Mouse (Mus musculus) midbrain, embryonic 15.5 days (tissue): ENCODE measurements around the gene Hpn. TPM values are rescaled to one million over a fixed set of nuclear protein-coding genes. Genes with fewer than 3 reads are reported as not detected.

Source experiments
- ATAC-seq: fragments of 200-750 bp; cut with Nextera tagmentation; replicated peaks from 2 replicates; pipeline ENCODE4 v1.8.0; 2017; ENCODE audit warnings: moderate TSS enrichment
- H3K27ac ChIP-seq: fragments of 300-500 bp; sonication (generic); 2 replicates; pipeline ENCODE4 v1.5.1; 2015; ENCODE audit warnings: mild to moderate bottlenecking, inconsistent platforms
- H3K27me3 ChIP-seq: fragments of 300-500 bp; sonication (generic); replicated peaks from 2 replicates; pipeline ENCODE4 v1.6.1; 2015; ENCODE audit warnings: inconsistent platforms
- H3K36me3 ChIP-seq: fragments of 300-500 bp; sonication (generic); replicated peaks from 2 replicates; pipeline ENCODE4 v1.6.1; 2015; ENCODE audit warnings: inconsistent platforms
- H3K4me1 ChIP-seq: fragments of 300-500 bp; sonication (generic); 2 replicates; pipeline ENCODE4 v1.6.1; 2015; ENCODE audit warnings: inconsistent platforms
- H3K4me2 ChIP-seq: fragments of 300-500 bp; sonication (generic); 2 replicates; pipeline ENCODE4 v1.6.1; 2015; ENCODE audit warnings: inconsistent platforms, mild to moderate bottlenecking, moderate library complexity
- H3K4me3 ChIP-seq: fragments of 300-500 bp; sonication (generic); 2 replicates; pipeline ENCODE4 v1.5.1; 2015; ENCODE audit warnings: mild to moderate bottlenecking, inconsistent platforms
- H3K9ac ChIP-seq: fragments of 300-500 bp; sonication (generic); 2 replicates; pipeline ENCODE4 v1.6.1; 2015; ENCODE audit warnings: mild to moderate bottlenecking, inconsistent platforms
- H3K9me3 ChIP-seq: fragments of 300-500 bp; sonication (generic); 2 replicates; pipeline ENCODE4 v1.6.1; 2016; ENCODE audit warnings: inconsistent platforms
- WGBS: fragments of 180-500 bp; shearing (Covaris S2); methylation state at CpG from one replicate; pipeline ENCODE4 v1.1.7; 2015; ENCODE audit warnings: mixed read lengths; 5-methylcytosine and 5-hydroxymethylcytosine counted together
- polyA plus RNA-seq: library from polyadenylated mRNA; unstranded; fragments of >200 nt; fragmentation: Nextera tagmentation; extraction: Ambion mirVana; gene quantifications from 2 replicates; pipeline ENCODE4 v1.2.1, GENCODE M21; 2015

Hpn gene
- polyA plus RNA-seq, 1 experiment from 2014 or later = 0.80 TPM

DNA sequence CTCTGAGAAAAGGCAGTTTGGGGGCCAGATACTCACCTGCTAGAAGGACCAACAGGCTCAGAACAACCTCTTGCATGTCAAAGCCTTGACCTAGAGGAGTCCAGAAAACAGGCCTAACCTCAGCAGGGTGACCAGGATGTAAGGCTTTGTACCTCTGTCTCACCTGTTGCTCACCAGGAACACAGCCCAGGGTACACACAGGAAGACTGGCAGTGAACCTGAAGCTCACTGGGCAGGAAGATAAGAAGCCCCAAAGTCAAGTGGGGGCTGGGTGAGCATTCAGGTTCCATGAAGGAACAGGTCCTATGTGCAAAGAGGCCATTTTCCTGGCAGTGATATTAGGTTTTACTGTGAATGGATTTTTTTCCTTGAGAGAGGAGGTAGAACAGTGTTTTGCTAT lies 41.5 kb downstream of the Hpn start:
- H3K4me3 ChIP-seq = no peak overlapping the region
- no peak overlapping the region for H3K27ac ChIP-seq
- no peaks in the 10 kb centered on the region for H3K27me3 ChIP-seq
- no peaks in the 10 kb centered on the region for H3K4me1 ChIP-seq
- H3K4me2 ChIP-seq = no peak overlapping the region
- no peaks in the 10 kb centered on the region for H3K36me3 ChIP-seq
- ATAC-seq = no peak
- no peak overlapping the region for H3K9ac ChIP-seq
- H3K9me3 ChIP-seq = no peaks in the 10 kb centered on the region

DNA sequence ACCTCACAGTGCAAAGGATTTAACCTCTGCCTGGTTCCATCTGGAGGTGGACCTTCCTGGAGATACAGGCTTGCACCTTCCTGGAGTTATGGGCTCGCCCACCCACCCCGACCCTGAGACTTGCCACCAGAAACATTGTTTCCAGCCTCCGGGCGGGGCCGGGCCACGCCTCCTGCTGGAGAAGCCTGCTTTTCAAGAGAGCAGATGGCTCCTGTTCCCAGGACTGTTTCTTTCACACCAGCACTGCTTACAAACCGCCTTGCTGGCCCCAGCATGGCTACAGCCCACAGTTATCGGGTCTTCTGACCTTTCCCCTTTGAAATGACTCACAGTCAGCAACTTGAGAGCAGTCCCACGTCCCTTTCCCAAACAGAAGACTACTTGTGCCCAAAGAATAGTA lies 42.8 kb downstream of the Hpn start:
- Histone ChIP-seq H3K36me3 (no peaks in the 10 kb centered on the region), H3K9me3 (no peaks in the 10 kb centered on the region), H3K4me2 (no peak overlapping the region), H3K4me3 (no peak overlapping the region), H3K27ac (no peak overlapping the region), H3K27me3 (no peaks in the 10 kb centered on the region), H3K4me1 (no peaks in the 10 kb centered on the region), H3K9ac (no peak overlapping the region)
- 61% methylated on average over 9 of the region's 9 CpGs for WGBS
- ATAC-seq = no peak

DNA sequence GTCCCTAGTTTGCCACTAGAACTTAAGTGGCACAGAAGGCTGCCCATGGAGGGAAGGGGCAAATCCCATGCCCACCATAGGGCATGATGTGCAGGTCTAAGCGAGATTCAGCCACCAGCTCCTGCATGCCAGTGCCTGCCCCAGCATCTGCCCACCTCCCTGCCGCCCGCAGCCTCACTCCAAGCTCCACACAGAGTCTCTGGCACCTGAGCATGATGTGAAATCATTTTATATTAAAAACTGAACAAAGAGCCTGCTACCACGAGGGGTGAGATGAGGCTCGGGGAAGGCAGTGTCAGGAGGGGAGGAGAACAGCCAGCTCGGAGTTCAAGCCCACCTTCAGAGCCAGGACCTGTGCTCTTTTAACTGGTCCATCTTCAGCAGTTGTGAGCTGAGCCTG lies 44.8 kb downstream of the Hpn start:
- Histone ChIP-seq H3K27me3 (no peaks in the 10 kb centered on the region), H3K9ac (no peak overlapping the region), H3K9me3 (no peaks in the 10 kb centered on the region), H3K4me2 (no peak overlapping the region), H3K4me1 (no peaks in the 10 kb centered on the region), H3K4me3 (no peak overlapping the region), H3K27ac (no peak overlapping the region), H3K36me3 (no peaks in the 10 kb centered on the region)
- no peak for ATAC-seq
- whole genome bisulfite sequencing = 79% methylated on average over 6 of the region's 6 CpGs

DNA sequence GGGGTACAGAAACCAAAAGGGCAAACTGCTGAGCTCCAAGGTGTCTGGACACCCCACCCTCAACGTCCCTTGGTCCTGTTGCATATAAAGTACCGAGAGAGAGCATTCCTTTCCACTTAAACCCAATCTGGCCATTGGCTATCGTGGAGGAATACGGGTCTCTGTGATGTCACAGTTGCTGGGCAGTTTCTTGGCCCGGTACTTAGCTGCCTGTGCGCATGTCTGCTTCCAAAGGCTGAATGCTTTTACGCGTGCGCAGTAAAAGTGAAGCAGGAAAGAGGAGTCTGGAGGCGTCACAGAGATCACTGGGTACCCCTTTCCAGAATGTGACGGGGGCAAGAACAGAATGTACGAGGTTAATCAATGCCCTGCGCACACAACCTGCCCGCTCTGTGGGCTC lies 45.6 kb downstream of the Hpn start:
- no peak overlapping the region for H3K27ac ChIP-seq
- no peaks in the 10 kb centered on the region for H3K9me3 ChIP-seq
- no peak overlapping the region for H3K4me2 ChIP-seq
- no peaks in the 10 kb centered on the region for H3K27me3 ChIP-seq
- H3K4me3 ChIP-seq = no peak overlapping the region
- no peak for ATAC-seq
- WGBS = 89% methylated on average over 14 of the region's 14 CpGs
- H3K9ac ChIP-seq = no peak overlapping the region
- no peaks in the 10 kb centered on the region for H3K4me1 ChIP-seq
- H3K36me3 ChIP-seq = no peaks in the 10 kb centered on the region

DNA sequence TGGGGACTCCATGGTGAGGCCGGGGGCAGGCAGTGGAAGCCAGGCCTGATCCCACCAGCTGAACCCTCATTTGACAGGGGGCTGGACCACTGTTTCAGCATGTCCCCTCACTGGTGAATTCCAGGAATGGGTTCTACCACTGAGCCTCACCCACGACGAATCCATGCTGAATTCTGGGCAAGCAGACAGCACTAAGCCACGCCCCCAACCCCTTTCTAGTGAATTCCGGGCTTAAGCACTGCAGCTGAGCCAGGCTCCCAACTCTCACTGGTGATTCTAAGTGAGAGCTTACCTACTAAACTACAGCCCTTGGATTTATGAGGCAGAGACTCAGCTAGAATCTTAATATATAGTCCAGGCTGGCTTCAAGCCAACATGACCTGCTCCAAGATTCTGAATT lies 47.3 kb downstream of the Hpn start:
- no peaks in the 10 kb centered on the region for H3K27me3 ChIP-seq
- no peaks in the 10 kb centered on the region for H3K4me1 ChIP-seq
- WGBS = 39% methylated on average over 5 of the region's 5 CpGs
- H3K9ac ChIP-seq = no peak overlapping the region
- H3K9me3 ChIP-seq = no peaks in the 10 kb centered on the region
- ATAC-seq = no peak
- H3K4me2 ChIP-seq = no peak overlapping the region
- no peak overlapping the region for H3K27ac ChIP-seq
- H3K4me3 ChIP-seq = no peak overlapping the region
- no peaks in the 10 kb centered on the region for H3K36me3 ChIP-seq

DNA sequence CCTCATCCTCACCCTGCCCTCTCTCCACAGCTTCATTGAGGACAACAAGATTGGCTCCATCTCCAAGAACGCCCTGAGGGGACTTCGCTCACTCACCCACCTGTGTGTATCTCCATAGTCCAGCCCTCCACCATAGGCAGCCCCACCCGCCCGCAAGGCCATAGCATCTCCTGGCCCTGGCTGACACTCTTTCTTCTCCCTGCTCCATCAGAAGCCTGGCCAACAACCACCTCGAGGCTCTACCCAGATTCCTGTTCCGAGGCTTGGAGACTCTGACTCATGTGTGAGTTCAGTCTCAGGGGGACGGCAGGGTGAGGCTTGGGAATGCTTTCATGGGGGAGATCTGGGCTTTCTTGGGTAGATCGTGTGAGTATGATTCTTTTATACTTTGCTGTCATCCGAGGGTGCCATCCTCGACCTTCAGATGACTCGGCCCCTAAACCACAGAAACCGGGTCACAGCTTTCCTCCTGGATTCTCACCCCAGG lies 52.0 kb downstream of the Hpn start:
- no peak overlapping the region for H3K27ac ChIP-seq
- no peak for ATAC-seq
- H3K36me3 ChIP-seq = no peaks in the 10 kb centered on the region
- H3K4me3 ChIP-seq = no peak overlapping the region
- H3K4me1 ChIP-seq = no peaks in the 10 kb centered on the region
- H3K9me3 ChIP-seq = no peaks in the 10 kb centered on the region
- H3K27me3 ChIP-seq = no peaks in the 10 kb centered on the region
- WGBS = 88% methylated on average over 12 of the region's 12 CpGs
- H3K4me2 ChIP-seq = no peak overlapping the region
- H3K9ac ChIP-seq = no peak overlapping the region

DNA sequence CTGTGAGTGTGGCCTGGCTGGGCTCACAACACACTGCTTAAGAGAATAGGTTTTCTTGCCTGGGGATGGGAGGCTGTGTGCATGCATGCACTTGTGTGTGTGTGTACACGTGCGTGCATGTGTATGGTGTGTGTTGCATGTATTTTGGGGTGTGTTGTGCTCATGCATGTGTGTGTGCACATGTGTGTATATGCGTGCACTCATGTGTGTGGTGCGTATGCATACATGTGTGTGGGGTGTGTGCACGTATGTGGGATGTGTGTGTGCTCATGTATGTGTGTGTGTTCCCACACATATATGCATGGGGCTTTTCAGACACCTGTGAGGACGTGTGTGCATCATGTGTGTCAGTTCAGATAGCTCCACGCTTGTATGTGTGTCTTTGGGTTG lies 54.5 kb downstream of the Hpn start:
- WGBS = 90% methylated on average over 7 of the region's 7 CpGs
- no peak for ATAC-seq
- no peak overlapping the region for H3K4me3 ChIP-seq
- H3K9me3 ChIP-seq = no peaks in the 10 kb centered on the region
- H3K27me3 ChIP-seq = no peaks in the 10 kb centered on the region
- H3K4me1 ChIP-seq = no peaks in the 10 kb centered on the region
- no peak overlapping the region for H3K27ac ChIP-seq
- no peaks in the 10 kb centered on the region for H3K36me3 ChIP-seq
- H3K4me2 ChIP-seq = no peak overlapping the region
- H3K9ac ChIP-seq = no peak overlapping the region

DNA sequence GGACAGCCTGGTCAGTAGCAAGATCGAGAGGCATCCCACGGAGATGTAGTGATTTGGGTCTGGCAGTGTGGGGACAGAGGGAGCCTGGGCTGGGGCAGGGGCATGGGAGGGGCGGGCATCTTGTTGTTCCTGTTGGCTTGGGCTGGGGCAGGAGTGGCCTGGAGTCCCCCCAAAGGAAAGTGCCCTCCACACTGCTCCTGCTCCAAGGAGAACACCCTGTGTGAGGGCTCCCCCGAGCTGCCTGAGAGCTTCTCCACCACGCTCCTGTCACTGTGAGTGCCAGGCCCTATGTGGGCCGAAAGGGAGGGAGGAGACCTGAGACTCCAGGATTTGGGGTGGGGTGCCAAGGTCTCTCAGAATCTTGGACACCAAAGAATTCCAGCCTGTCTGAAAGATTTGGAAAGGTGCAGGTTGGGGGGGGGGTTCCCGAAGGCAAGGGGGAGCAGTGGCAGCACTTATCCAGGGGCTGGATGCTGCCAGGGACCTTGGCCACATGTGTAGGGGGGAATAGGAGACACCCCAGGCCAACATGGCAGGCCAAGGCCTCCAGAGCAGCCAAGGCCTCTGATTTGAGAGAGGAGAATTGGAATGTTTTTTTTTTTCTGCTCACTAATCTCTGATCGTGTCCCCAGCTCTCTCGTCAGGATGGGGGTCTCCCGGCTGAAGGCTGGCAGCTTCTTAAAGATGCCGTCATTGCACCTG lies 55.0 kb downstream of the Hpn start:
- Histone ChIP-seq H3K4me1 (0 out of 2 replicates have a peak, but pooled peaks cover 3% of the 10 kb centered on the region), H3K27me3 (no peaks in the 10 kb centered on the region), H3K36me3 (no peaks in the 10 kb centered on the region), H3K27ac (no peak overlapping the region), H3K4me2 (no peak overlapping the region), H3K9ac (no peak overlapping the region), H3K9me3 (no peaks in the 10 kb centered on the region), H3K4me3 (no peak overlapping the region)
- no peak for ATAC-seq
- 56% methylated on average over 11 of the region's 11 CpGs for WGBS

DNA sequence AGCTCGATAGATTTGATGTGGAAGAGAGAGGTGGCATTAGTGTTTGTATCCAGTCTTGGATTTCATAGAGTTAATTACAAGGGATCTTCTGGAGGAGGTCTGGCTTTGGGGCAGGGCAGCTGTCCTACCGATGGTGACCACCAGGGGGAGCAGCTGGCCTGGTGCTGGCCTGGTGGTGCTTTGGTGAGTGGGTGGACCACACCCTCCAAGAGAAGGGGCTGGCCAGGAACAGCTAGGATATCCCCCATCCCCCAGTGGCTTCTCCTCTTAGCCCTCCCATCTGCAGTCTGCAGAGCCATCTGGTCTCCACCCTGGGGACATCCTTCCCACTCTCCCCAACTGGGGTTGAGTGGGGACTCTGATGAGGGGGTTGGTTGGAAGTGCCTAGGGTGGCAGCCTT lies 56.0 kb downstream of the Hpn start, which contains the start of gene Lgi4:
TSS of gene Lgi4 (plus strand) at position 235 of the 400 bp plus-strand sequence.
- no peaks in the 10 kb centered on the region for H3K9me3 ChIP-seq
- no peak within 1 kb of the TSS for H3K9ac ChIP-seq
- no peak within 1 kb of the TSS for H3K4me3 ChIP-seq
- H3K4me2 ChIP-seq = no peak within 1 kb of the TSS
- H3K36me3 ChIP-seq = no peaks in the 10 kb centered on the region
- 0 out of 2 replicates have a peak, but pooled peaks cover 3% of the 10 kb centered on the region for H3K4me1 ChIP-seq
- 3% methylated on average over 2 of the region's 2 CpGs for WGBS
- no peak within 1 kb of the TSS for H3K27ac ChIP-seq
- ATAC-seq = 0 out of 2 replicates have a peak, but pooled peaks have one; percentile 7
- H3K27me3 ChIP-seq = peaks cover 8% of the 10 kb centered on the region

DNA sequence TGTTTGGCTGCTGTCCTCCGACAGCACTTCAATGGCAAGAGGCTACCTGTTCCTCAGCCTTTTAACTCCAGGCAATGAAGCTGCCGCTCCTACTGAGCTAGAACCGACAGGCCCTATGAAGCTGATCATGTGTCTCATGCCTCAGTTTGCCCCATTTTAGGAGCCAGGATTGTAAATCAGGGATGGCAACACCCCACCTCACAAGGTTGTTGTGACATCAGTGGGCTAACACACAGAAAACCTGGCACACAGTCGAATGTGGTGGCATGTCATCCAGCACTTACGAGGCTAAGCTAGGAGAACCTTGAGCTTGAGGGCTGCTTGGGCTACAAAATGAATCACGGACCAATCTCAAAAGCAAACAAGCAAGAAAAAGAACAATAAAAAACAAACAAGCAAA lies 56.9 kb downstream of the Hpn start:
- H3K36me3 ChIP-seq = no peaks in the 10 kb centered on the region
- H3K4me2 ChIP-seq = no peak overlapping the region
- no peaks in the 10 kb centered on the region for H3K9me3 ChIP-seq
- H3K27ac ChIP-seq = no peak overlapping the region
- WGBS = 84% methylated on average over 6 of the region's 6 CpGs
- H3K4me3 ChIP-seq = no peak overlapping the region
- no peak for ATAC-seq
- H3K4me1 ChIP-seq = peaks cover 3% of the 10 kb centered on the region; the same call in 1 of the 2 replicates
- no peak overlapping the region for H3K9ac ChIP-seq
- peaks cover 17% of the 10 kb centered on the region for H3K27me3 ChIP-seq

DNA sequence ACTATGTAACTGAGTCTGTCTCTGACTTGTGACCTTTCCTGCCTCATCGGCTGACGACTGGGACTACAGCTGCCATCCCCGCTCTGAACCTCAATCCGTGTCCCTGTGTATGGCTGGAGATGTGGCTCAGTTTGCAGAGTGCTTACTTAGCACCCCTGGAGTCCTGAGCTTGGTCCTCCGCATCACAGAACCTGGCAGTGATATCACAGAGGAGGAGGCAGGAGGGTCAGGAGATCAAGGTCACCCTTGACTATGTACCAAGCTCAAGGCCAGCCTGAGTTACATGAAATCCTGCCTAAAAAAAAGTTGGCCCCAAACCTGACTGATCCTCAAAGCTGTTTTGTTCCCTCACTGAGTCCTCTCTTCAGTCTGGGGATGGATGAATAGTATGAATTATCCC lies 57.4 kb downstream of the Hpn start:
- H3K4me3 ChIP-seq = no peak overlapping the region
- H3K27me3 ChIP-seq = peaks cover 21% of the 10 kb centered on the region
- H3K36me3 ChIP-seq = no peaks in the 10 kb centered on the region
- no peak overlapping the region for H3K9ac ChIP-seq
- ATAC-seq = no peak
- 76% methylated on average over 5 of the region's 5 CpGs for WGBS
- no peak overlapping the region for H3K4me2 ChIP-seq
- no peaks in the 10 kb centered on the region for H3K9me3 ChIP-seq
- no peak overlapping the region for H3K27ac ChIP-seq
- H3K4me1 ChIP-seq = peaks cover 4% of the 10 kb centered on the region

DNA sequence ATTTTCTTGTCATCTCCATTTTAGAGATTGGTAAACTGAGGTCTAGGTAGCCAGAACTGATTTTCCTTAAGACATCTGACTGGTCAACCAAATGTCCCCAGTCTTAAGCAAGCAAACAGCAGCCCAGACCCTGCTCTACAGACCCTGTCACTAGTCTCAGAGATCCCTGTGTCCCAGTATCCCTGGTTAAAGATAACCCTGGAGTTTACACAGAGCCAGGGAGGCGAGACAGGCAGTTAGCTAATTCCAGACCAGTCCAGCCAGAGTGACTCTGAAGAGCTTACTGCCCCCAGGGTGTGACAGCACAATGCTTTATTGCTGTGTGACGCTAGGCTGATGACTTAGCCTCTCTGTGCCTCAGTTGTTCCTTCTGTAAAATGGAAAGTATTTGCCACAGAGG lies 58.0 kb downstream of the Hpn start, which contains the start of gene Fxyd1:
TSS of gene Fxyd1 (minus strand) at position 129 of the 400 bp plus-strand sequence.
- Histone ChIP-seq H3K4me1 (peaks cover 11% of the 10 kb centered on the region), H3K27me3 (peaks cover 28% of the 10 kb centered on the region), H3K4me3 (no peak within 1 kb of the TSS), H3K27ac (no peak within 1 kb of the TSS), H3K9ac (no peak within 1 kb of the TSS), H3K4me2 (no peak within 1 kb of the TSS), H3K36me3 (no peaks in the 10 kb centered on the region), H3K9me3 (no peaks in the 10 kb centered on the region)
- no peak for ATAC-seq
- 76% methylated on average over 2 of the region's 2 CpGs for WGBS

DNA sequence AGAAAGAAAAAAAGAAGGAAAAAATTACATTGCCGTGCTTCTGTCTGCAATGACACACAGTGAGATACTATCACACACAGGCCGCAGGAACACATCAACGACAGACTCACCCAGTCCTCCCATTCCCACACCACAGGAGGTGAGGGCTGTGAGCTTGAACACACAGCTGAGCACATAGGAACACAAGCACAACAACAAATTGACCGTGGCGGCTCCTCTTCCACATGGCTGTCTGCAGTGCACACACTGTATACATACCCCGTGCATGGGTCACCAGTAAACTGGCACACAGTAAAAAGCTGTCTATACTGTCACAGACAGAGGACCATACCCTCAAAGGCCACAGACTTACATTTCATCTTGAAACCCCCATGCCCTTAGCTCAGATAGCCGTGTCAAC lies 58.6 kb downstream of the Hpn start:
- Histone ChIP-seq H3K27me3 (peaks cover 34% of the 10 kb centered on the region), H3K4me3 (no peak overlapping the region), H3K27ac (no peak overlapping the region), H3K4me2 (no peak overlapping the region), H3K36me3 (no peaks in the 10 kb centered on the region), H3K9ac (no peak overlapping the region), H3K9me3 (no peaks in the 10 kb centered on the region), H3K4me1 (peaks cover 17% of the 10 kb centered on the region)
- 78% methylated on average over 7 of the region's 7 CpGs for WGBS
- no peak for ATAC-seq
